Mouse (Mus musculus) ES-E14 (cell line): ENCODE results near the gene Fubp3.

Experiments
- HCFC1 ChIP-seq: IDR thresholded peaks from 2 replicates; pipeline ENCODE4 v1.6.1; 2012; ENCODE audit warnings: low read length, inconsistent platforms, borderline replicate concordance; ENCODE audit not compliant: insufficient read depth
- MAFK ChIP-seq: IDR thresholded peaks from 2 replicates; pipeline ENCODE4 v1.6.1; 2014; ENCODE audit warnings: mild to moderate bottlenecking, low read depth, low read length, inconsistent platforms; ENCODE audit not compliant: insufficient read depth
- ZC3H11A ChIP-seq: IDR thresholded peaks from 2 replicates; pipeline ENCODE4 v1.6.1; 2012; ENCODE audit warnings: low read depth, mild to moderate bottlenecking, inconsistent platforms, low read length, borderline replicate concordance
- ZNF384 ChIP-seq: IDR thresholded peaks from 2 replicates; pipeline ENCODE4 v1.6.1; 2012; ENCODE audit warnings: low read depth, low read length, inconsistent platforms

GRCm38 (mm10) chr2:31554619-31555018 is 17.8 kb upstream of the Fubp3 start:
- TF ChIP-seq ZC3H11A, result no peak
- no peak for TF ChIP-seq MAFK
- no peak for TF ChIP-seq HCFC1
- TF ChIP-seq ZNF384, result no peak
